Mouse (Mus musculus) kidney, postnatal 0 days (tissue): ENCODE measurements around the gene Nfil3. TPM values are rescaled to one million over a fixed set of nuclear protein-coding genes. Genes with fewer than 3 reads are reported as not detected.

Source experiments
- ATAC-seq: fragments of 200-750 bp; cut with Nextera tagmentation; replicated peaks from 2 replicates; pipeline ENCODE4 v1.8.0; 2017; ENCODE audit warnings: low read depth, moderate number of reproducible peaks, moderate TSS enrichment, moderate library complexity; ENCODE audit not compliant: low FRiP score
- DNase-seq: peaks from one replicate; pipeline ENCODE4 v3.0.0-alpha.2; 2016; ENCODE audit warnings: low spot score
- H3K27ac ChIP-seq: fragments of 300-500 bp; sonication (generic); 2 replicates; pipeline ENCODE4 v1.5.1; 2014; ENCODE audit warnings: mild to moderate bottlenecking
- H3K27me3 ChIP-seq: fragments of 300-500 bp; sonication (generic); 2 replicates; pipeline ENCODE4 v1.6.1; 2014; ENCODE audit warnings: low read length, mixed read lengths; ENCODE audit not compliant: insufficient read depth
- H3K36me3 ChIP-seq: fragments of 300-500 bp; sonication (generic); 2 replicates; pipeline ENCODE4 v1.6.1; 2014; ENCODE audit warnings: low read length, mixed read lengths; ENCODE audit not compliant: insufficient read depth
- H3K4me1 ChIP-seq: fragments of 300-500 bp; sonication (generic); replicated peaks from 2 replicates; pipeline ENCODE4 v1.6.1; 2014; ENCODE audit warnings: antibody characterized with exemption, low read length, mixed read lengths; ENCODE audit not compliant: insufficient read depth
- H3K4me2 ChIP-seq: fragments of 300-500 bp; sonication (generic); 2 replicates; pipeline ENCODE4 v1.6.1; 2014; ENCODE audit warnings: mild to moderate bottlenecking, low read length, moderate library complexity, mixed read lengths
- H3K4me3 ChIP-seq: fragments of 300-500 bp; sonication (generic); replicated peaks from 2 replicates; pipeline ENCODE4 v1.5.1; 2014; ENCODE audit warnings: low read depth, low read length
- H3K9ac ChIP-seq: fragments of 300-500 bp; sonication (generic); 2 replicates; pipeline ENCODE4 v1.6.1; 2014; ENCODE audit warnings: low read depth, low read length
- H3K9me3 ChIP-seq: fragments of 300-500 bp; sonication (generic); replicated peaks from 2 replicates; pipeline ENCODE4 v1.6.1; 2016; ENCODE audit warnings: low read length, inconsistent platforms, mixed read lengths
- CTCF ChIP-seq: IDR thresholded peaks from 2 replicates; pipeline ENCODE4 v1.5.1; 2016; ENCODE audit warnings: antibody characterized with exemption, low read depth, mild to moderate bottlenecking, moderate library complexity
- WGBS: fragments of 180-500 bp; shearing (Covaris S2); extraction: QIAGEN DNeasy Blood & Tissue Kit; methylation state at CpG from one replicate; pipeline ENCODE4 v1.1.7; 2014; 5-methylcytosine and 5-hydroxymethylcytosine counted together
- polyA plus RNA-seq: library from polyadenylated mRNA; unstranded; fragments of >200 nt; fragmentation: Nextera tagmentation; extraction: Ambion mirVana; gene quantifications from 2 replicates; pipeline ENCODE4 v1.2.1, GENCODE M21; 2015

Gene Nfil3
- polyA plus RNA-seq, 1 experiment from 2014 or later: 17.1 TPM

- Histone ChIP-seq H3K9ac (no peak overlapping the region), H3K27ac (no peak overlapping the region), H3K27me3 (no peaks in the 10 kb centered on the region), H3K4me1 (peaks cover 10% of the 10 kb centered on the region), H3K36me3 (no peaks in the 10 kb centered on the region), H3K9me3 (no peaks in the 10 kb centered on the region), H3K4me3 (no peak overlapping the region), H3K4me2 (no peak overlapping the region)
- TF ChIP-seq CTCF: no peak
- DNase-seq: no peak
- no peak for ATAC-seq
- 56% methylated on average over 10 of the region's 10 CpGs for WGBS
Observed at GRCm38 (mm10) chr13:52930582-52930981, 50.3 kb downstream of the Nfil3 start.

- under 1% methylated on average over 63 of the region's 63 CpGs for WGBS
Observed at GRCm38 (mm10) chr13:52929209-52930171, 51.4 kb downstream of the Nfil3 start, which contains the start of gene Auh. Auh (minus strand) TSS chr13:52929681.

GRCm38 (mm10) chr13:52928392-52928791, 52.5 kb downstream of the Nfil3 start:
- no peak for DNase-seq
- WGBS: 53% methylated on average over 9 of the region's 9 CpGs
- no peak for TF ChIP-seq CTCF
- Histone ChIP-seq H3K9ac (peak overlapping the region; percentile 86; the same call in 1 of the 2 replicates), H3K27me3 (no peaks in the 10 kb centered on the region), H3K27ac (no peak overlapping the region), H3K4me3 (peak overlapping the region; percentile 85; the same call in 1 of the 2 replicates), H3K4me1 (peaks cover 10% of the 10 kb centered on the region), H3K36me3 (no peaks in the 10 kb centered on the region), H3K4me2 (peak overlapping the region; percentile 52), H3K9me3 (no peaks in the 10 kb centered on the region)
- ATAC-seq: no peak

More at GRCm38 (mm10) chr13:52929209-52930171, 51.4 kb downstream of the Nfil3 start, which contains the start of gene Auh:
- Histone ChIP-seq H3K4me1 (peaks cover 10% of the 10 kb centered on the region), H3K9me3 (no peaks in the 10 kb centered on the region), H3K4me2 (peak within 1 kb of the TSS; percentile 52), H3K36me3 (no peaks in the 10 kb centered on the region), H3K9ac (peak within 1 kb of the TSS; percentile 86), H3K27ac (peak within 1 kb of the TSS; percentile 85), H3K4me3 (peak within 1 kb of the TSS; percentile 85), H3K27me3 (no peaks in the 10 kb centered on the region)
- ATAC-seq: peak; percentile 96
- peak; percentile 96 for DNase-seq
- TF ChIP-seq CTCF: peak; percentile 45; the same call in 1 of the 2 replicates

GRCm38 (mm10) chr13:52924457-52924856, 56.4 kb downstream of the Nfil3 start:
- Histone ChIP-seq H3K9ac (no peak overlapping the region), H3K36me3 (no peaks in the 10 kb centered on the region), H3K4me3 (no peak overlapping the region), H3K9me3 (no peaks in the 10 kb centered on the region), H3K4me2 (no peak overlapping the region), H3K27ac (no peak overlapping the region), H3K27me3 (no peaks in the 10 kb centered on the region), H3K4me1 (peaks cover 10% of the 10 kb centered on the region)
- ATAC-seq (no peak), DNase-seq (no peak)
- WGBS: 72% methylated on average over 5 of the region's 5 CpGs
- no peak for TF ChIP-seq CTCF

GRCm38 (mm10) chr13:52921966-52922365, 58.9 kb downstream of the Nfil3 start:
- Histone ChIP-seq H3K4me2 (no peak overlapping the region), H3K36me3 (0 out of 2 replicates have a peak, but pooled peaks cover 4% of the 10 kb centered on the region), H3K4me3 (no peak overlapping the region), H3K27me3 (no peaks in the 10 kb centered on the region), H3K4me1 (no peaks in the 10 kb centered on the region), H3K9ac (no peak overlapping the region), H3K9me3 (no peaks in the 10 kb centered on the region), H3K27ac (0 out of 2 replicates have a peak overlapping the region, but pooled peaks have one; percentile 19)
- no peak for TF ChIP-seq CTCF
- ATAC-seq (no peak), DNase-seq (no peak)
- 63% methylated on average over 8 of the region's 8 CpGs for WGBS

GRCm38 (mm10) chr13:52921065-52921825, 59.6 kb downstream of the Nfil3 start:
- no peak overlapping the region for H3K4me3 ChIP-seq
- ATAC-seq (peak; percentile 57; the same call in 1 of the 2 replicates), DNase-seq (no peak)
- no peak overlapping the region for H3K9ac ChIP-seq
- H3K9me3 ChIP-seq: no peaks in the 10 kb centered on the region
- H3K27me3 ChIP-seq: no peaks in the 10 kb centered on the region
- no peak overlapping the region for H3K4me2 ChIP-seq
- WGBS: 57% methylated on average over 7 of the region's 7 CpGs
- H3K4me1 ChIP-seq: no peaks in the 10 kb centered on the region
- H3K36me3 ChIP-seq: peaks cover 8% of the 10 kb centered on the region; the same call in 1 of the 2 replicates
- no peak for TF ChIP-seq CTCF
- H3K27ac ChIP-seq: peak overlapping the region; percentile 19; the same call in 1 of the 2 replicates
